Mouse (Mus musculus): ENCODE results near the gene Gm20388. TPM values are rescaled to one million over a fixed set of nuclear protein-coding genes. Genes with fewer than 3 reads are reported as not detected.

Gene Gm20388
- total RNA-seq, 1 experiment = 27.0 TPM

GRCm38 (mm10) chr8:120462611-120463010, 552.0 kb downstream of the Gm20388 start:
- Histone ChIP-seq H3K4me3 (ENCODE audit: insufficient read depth in 1 of 2, low read depth in 1 of 2, low read length in 2 of 2, poor library complexity in 1 of 2, severe bottlenecking in 1 of 2) (no peak overlapping the region), H3K36me3 (ENCODE audit: control insufficient read depth, insufficient read depth, low read length, poor library complexity, severe bottlenecking) (no peaks in the 10 kb centered on the region), H3K9me3 (ENCODE audit: control insufficient read depth, insufficient read depth, low read depth, low read length) (no peaks in the 10 kb centered on the region), H3K4me1 (ENCODE audit: control insufficient read depth in 2 of 2, insufficient read depth in 2 of 2, low read length in 2 of 2, poor library complexity in 1 of 2) (peaks cover 0 to 26% of the 10 kb centered on the region in 2 experiments; a peak in 1 of 4 replicates), H3K9ac (ENCODE audit: insufficient read depth, low read depth, low read length, poor library complexity, severe bottlenecking) (no peak overlapping the region), H3K27ac (ENCODE audit: insufficient read depth, low read depth, low read length, poor library complexity, severe bottlenecking) (no peak overlapping the region)
- TF ChIP-seq ZC3H11A (IDR thresholded peaks at IDR 0.05; ENCODE audit: borderline replicate concordance, low read depth, low read length) = no peak
- DNase-seq (ENCODE audit: low read depth, low spot score) = no peak
- in situ Hi-C loops (cut with MboI; ENCODE audit: low sequenced_read_pairs in 2 of 2, unreplicated experiment in 2 of 2) = no loop called here

- Histone ChIP-seq H3K9me3 (ENCODE audit: control insufficient read depth, insufficient read depth, low read depth, low read length) (no peaks in the 10 kb centered on the region), H3K4me3 (ENCODE audit: insufficient read depth in 1 of 2, low read depth in 1 of 2, low read length in 2 of 2, poor library complexity in 1 of 2, severe bottlenecking in 1 of 2) (no peak overlapping the region), H3K9ac (ENCODE audit: insufficient read depth, low read depth, low read length, poor library complexity, severe bottlenecking) (no peak overlapping the region), H3K36me3 (ENCODE audit: control insufficient read depth, insufficient read depth, low read length, poor library complexity, severe bottlenecking) (no peaks in the 10 kb centered on the region), H3K4me1 (ENCODE audit: control insufficient read depth in 2 of 2, insufficient read depth in 2 of 2, low read length in 2 of 2, poor library complexity in 1 of 2) (peaks cover 0 to 26% of the 10 kb centered on the region in 2 experiments; a peak in 1 of 4 replicates), H3K27ac (ENCODE audit: insufficient read depth, low read depth, low read length, poor library complexity, severe bottlenecking) (no peak overlapping the region)
- no peak for DNase-seq (ENCODE audit: low read depth, low spot score)
- in situ Hi-C loops (cut with MboI; ENCODE audit: low sequenced_read_pairs in 2 of 2, unreplicated experiment in 2 of 2) = no loop called here
- TF ChIP-seq HCFC1 (IDR thresholded peaks at IDR 0.05; ENCODE audit: borderline replicate concordance, insufficient read depth, low read length) (no peak), ZC3H11A (IDR thresholded peaks at IDR 0.05; ENCODE audit: borderline replicate concordance, low read depth, low read length) (no peak), CHD2 (IDR thresholded peaks at IDR 0.05; ENCODE audit: low read depth, low read length) (no peak), ZNF384 (IDR thresholded peaks at IDR 0.05; ENCODE audit: low read depth, low read length) (peak; percentile 64; the same call in 1 of the 2 replicates), MAFK (IDR thresholded peaks at IDR 0.05; ENCODE audit: insufficient read depth, low read depth, low read length) (no peak)
These were observed 553.4 kb downstream of the Gm20388 start for GRCm38 (mm10) chr8:120463918-120464584.

DNA sequence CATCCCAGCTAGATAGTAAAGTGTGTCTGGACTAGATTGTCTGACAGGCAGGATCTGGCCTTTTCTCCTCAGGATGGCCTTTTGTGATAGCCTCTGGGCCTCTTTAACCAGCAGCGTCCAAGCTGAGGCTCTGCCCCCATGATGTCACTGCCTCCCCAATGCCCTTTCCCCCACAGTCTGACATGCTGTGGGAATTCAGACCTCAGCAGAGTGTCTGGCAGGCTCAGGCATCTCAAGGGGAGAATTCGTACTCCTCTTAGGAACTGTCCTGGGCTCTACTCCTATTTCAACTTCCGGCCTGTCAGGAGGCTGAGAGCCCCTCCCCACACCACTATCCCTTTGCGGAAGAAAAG, 553.9 kb downstream of the Gm20388 start:
- Histone ChIP-seq H3K4me3 (ENCODE audit: insufficient read depth in 1 of 2, low read depth in 1 of 2, low read length in 2 of 2, poor library complexity in 1 of 2, severe bottlenecking in 1 of 2) (no peak overlapping the region), H3K9ac (ENCODE audit: insufficient read depth, low read depth, low read length, poor library complexity, severe bottlenecking) (no peak overlapping the region), H3K27ac (ENCODE audit: insufficient read depth, low read depth, low read length, poor library complexity, severe bottlenecking) (no peak overlapping the region), H3K9me3 (ENCODE audit: control insufficient read depth, insufficient read depth, low read depth, low read length) (no peaks in the 10 kb centered on the region), H3K36me3 (ENCODE audit: control insufficient read depth, insufficient read depth, low read length, poor library complexity, severe bottlenecking) (no peaks in the 10 kb centered on the region), H3K4me1 (ENCODE audit: control insufficient read depth in 2 of 2, insufficient read depth in 2 of 2, low read length in 2 of 2, poor library complexity in 1 of 2) (peaks cover 0 to 26% of the 10 kb centered on the region in 2 experiments; a peak in 1 of 4 replicates)
- no peak for DNase-seq (ENCODE audit: low read depth, low spot score)
- TF ChIP-seq ZC3H11A (IDR thresholded peaks at IDR 0.05; ENCODE audit: borderline replicate concordance, low read depth, low read length) = no peak
- no peak for TF ChIP-seq ZNF384 (IDR thresholded peaks at IDR 0.05; ENCODE audit: low read depth, low read length)
- no peak for TF ChIP-seq MAFK (IDR thresholded peaks at IDR 0.05; ENCODE audit: insufficient read depth, low read depth, low read length)
- TF ChIP-seq HCFC1 (IDR thresholded peaks at IDR 0.05; ENCODE audit: borderline replicate concordance, insufficient read depth, low read length) = no peak
- TF ChIP-seq CHD2 (IDR thresholded peaks at IDR 0.05; ENCODE audit: low read depth, low read length) = no peak
- in situ Hi-C loops (cut with MboI; ENCODE audit: low sequenced_read_pairs in 2 of 2, unreplicated experiment in 2 of 2) = no loop called here

GRCm38 (mm10) chr8:120465710-120466109, 555.1 kb downstream of the Gm20388 start:
- in situ Hi-C loops (cut with MboI; ENCODE audit: low sequenced_read_pairs in 2 of 2, unreplicated experiment in 2 of 2) = no loop called here
- DNase-seq (ENCODE audit: low read depth, low spot score) = no peak
- no peak overlapping the region for H3K27ac ChIP-seq (ENCODE audit: insufficient read depth, low read depth, low read length, poor library complexity, severe bottlenecking)
- H3K9me3 ChIP-seq (ENCODE audit: control insufficient read depth, insufficient read depth, low read depth, low read length) = no peaks in the 10 kb centered on the region
- no peaks in the 10 kb centered on the region for H3K36me3 ChIP-seq (ENCODE audit: control insufficient read depth, insufficient read depth, low read length, poor library complexity, severe bottlenecking)
- no peak overlapping the region for H3K4me3 ChIP-seq (ENCODE audit: insufficient read depth in 1 of 2, low read depth in 1 of 2, low read length in 2 of 2, poor library complexity in 1 of 2, severe bottlenecking in 1 of 2)
- no peak overlapping the region for H3K9ac ChIP-seq (ENCODE audit: insufficient read depth, low read depth, low read length, poor library complexity, severe bottlenecking)
- peaks cover 0 to 28% of the 10 kb centered on the region in 2 experiments; a peak in 1 of 4 replicates for H3K4me1 ChIP-seq (ENCODE audit: control insufficient read depth in 2 of 2, insufficient read depth in 2 of 2, low read length in 2 of 2, poor library complexity in 1 of 2)
- TF ChIP-seq CHD2 (IDR thresholded peaks at IDR 0.05; ENCODE audit: low read depth, low read length) (no peak), HCFC1 (IDR thresholded peaks at IDR 0.05; ENCODE audit: borderline replicate concordance, insufficient read depth, low read length) (no peak), MAFK (IDR thresholded peaks at IDR 0.05; ENCODE audit: insufficient read depth, low read depth, low read length) (no peak), ZC3H11A (IDR thresholded peaks at IDR 0.05; ENCODE audit: borderline replicate concordance, low read depth, low read length) (no peak), ZNF384 (IDR thresholded peaks at IDR 0.05; ENCODE audit: low read depth, low read length) (no peak)
